Mouse (Mus musculus): ENCODE results near the gene Zscan2. TPM values are rescaled to one million over a fixed set of nuclear protein-coding genes. Genes with fewer than 3 reads are reported as not detected.

Gene Zscan2
- polyA plus RNA-seq, 1 experiment from 2014 or later = 5.6 TPM

DNA sequence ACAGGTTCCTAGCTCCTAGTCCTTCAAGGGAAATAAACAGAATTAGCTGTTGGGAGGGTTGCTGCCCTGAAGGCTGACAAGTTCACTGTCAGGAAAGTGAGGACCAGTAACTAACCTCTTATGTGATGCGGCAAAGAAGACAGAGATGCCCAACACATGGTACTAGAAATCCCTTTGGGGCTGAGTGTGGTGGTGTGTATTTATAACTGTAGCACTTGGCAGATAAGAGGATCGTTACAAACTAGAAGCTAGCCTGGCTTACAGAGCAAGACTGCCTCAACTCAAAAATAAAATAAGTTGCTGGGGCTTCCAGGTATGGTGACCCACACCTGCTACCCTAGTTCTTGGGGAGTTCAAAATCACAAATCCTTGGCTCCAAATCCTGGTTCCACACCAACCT is 11.5 kb upstream of the Zscan2 start:
- H3K27ac ChIP-seq (ENCODE audit: low read depth, low read length) = no peak overlapping the region
- no peak overlapping the region for H3K9ac ChIP-seq (ENCODE audit: low read length)
- no peak for DNase-seq (ENCODE audit: low spot score)
- H3K4me1 ChIP-seq (ENCODE audit: control insufficient read depth, insufficient read depth, low read length) = no peaks in the 10 kb centered on the region
- no peak overlapping the region for H3K4me2 ChIP-seq (ENCODE audit: low read length)
- 82% methylated on average over 2 of the region's 2 CpGs for WGBS
- H3K27me3 ChIP-seq (replicated peaks; ENCODE audit: control insufficient read depth, insufficient read depth, low read length) = no peaks in the 10 kb centered on the region
- no peaks in the 10 kb centered on the region for H3K36me3 ChIP-seq (ENCODE audit: control insufficient read depth, insufficient read depth, low read length)
- no peaks in the 10 kb centered on the region for H3K9me3 ChIP-seq (replicated peaks; ENCODE audit: control insufficient read depth, low read length)
- ATAC-seq = no peak
- H3K4me3 ChIP-seq (ENCODE audit: low read depth, low read length) = no peak overlapping the region

DNA sequence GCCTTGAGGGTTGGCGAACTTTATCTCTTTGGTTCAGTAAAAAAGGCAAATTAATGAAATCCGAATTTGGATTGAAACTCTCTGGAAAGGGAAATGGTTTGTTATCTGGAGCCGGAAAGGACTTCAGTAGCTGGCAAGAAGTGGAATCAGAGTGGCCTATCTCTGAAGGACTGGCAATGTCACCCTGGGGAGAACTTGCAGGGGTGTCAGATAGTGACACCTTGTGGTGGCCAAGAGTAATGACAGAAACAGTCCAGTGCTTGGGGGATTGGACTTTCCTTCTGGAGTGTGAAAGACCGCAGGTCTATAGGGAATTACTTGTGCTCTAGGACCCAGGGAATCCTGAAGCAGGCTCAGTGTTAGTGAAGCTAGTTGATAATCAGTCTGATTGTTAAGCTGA is 11.0 kb upstream of the Zscan2 start:
- ATAC-seq = peak; percentile 60; the same call in 1 of the 2 replicates

DNA sequence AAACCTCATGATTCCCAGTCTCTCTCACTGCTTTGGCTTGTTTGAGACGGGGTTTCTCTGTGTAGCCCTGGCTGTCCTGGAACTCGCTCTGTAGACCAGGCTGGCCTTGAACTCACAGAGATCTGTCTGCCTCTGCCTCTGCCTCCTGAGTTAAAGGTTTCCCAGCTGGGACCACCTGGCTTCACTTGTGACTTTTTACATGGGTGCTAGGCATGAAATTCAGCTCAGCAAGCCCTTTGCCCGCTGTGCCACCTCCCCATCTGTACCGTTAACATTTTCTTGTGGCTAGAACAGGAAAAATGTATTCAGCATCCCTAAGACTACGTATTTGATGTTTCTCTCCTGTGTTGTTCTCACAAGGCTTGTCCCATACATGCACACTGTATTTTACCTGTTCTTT is 10.2 kb upstream of the Zscan2 start:
- Histone ChIP-seq H3K9me3 (replicated peaks; ENCODE audit: control insufficient read depth, low read length) (no peaks in the 10 kb centered on the region), H3K4me1 (ENCODE audit: control insufficient read depth, insufficient read depth, low read length) (no peaks in the 10 kb centered on the region), H3K27ac (ENCODE audit: low read depth, low read length) (no peak overlapping the region), H3K27me3 (replicated peaks; ENCODE audit: control insufficient read depth, insufficient read depth, low read length) (no peaks in the 10 kb centered on the region), H3K9ac (ENCODE audit: low read length) (no peak overlapping the region), H3K36me3 (ENCODE audit: control insufficient read depth, insufficient read depth, low read length) (no peaks in the 10 kb centered on the region), H3K4me2 (ENCODE audit: low read length) (no peak overlapping the region), H3K4me3 (ENCODE audit: low read depth, low read length) (no peak overlapping the region)
- ATAC-seq (no peak), DNase-seq (ENCODE audit: low spot score) (no peak)
- 82% methylated on average over 5 of the region's 5 CpGs for WGBS

More for the DNA sequence above, 11.0 kb upstream of the Zscan2 start:
- WGBS = 30% methylated on average over 4 of the region's 4 CpGs
- H3K9me3 ChIP-seq (replicated peaks; ENCODE audit: control insufficient read depth, low read length) = no peaks in the 10 kb centered on the region
- H3K9ac ChIP-seq (ENCODE audit: low read length) = no peak overlapping the region
- no peak overlapping the region for H3K4me2 ChIP-seq (ENCODE audit: low read length)
- no peaks in the 10 kb centered on the region for H3K36me3 ChIP-seq (ENCODE audit: control insufficient read depth, insufficient read depth, low read length)
- no peaks in the 10 kb centered on the region for H3K4me1 ChIP-seq (ENCODE audit: control insufficient read depth, insufficient read depth, low read length)
- H3K27me3 ChIP-seq (replicated peaks; ENCODE audit: control insufficient read depth, insufficient read depth, low read length) = no peaks in the 10 kb centered on the region
- H3K4me3 ChIP-seq (ENCODE audit: low read depth, low read length) = no peak overlapping the region
- DNase-seq (ENCODE audit: low spot score) = peak; percentile 83
- H3K27ac ChIP-seq (ENCODE audit: low read depth, low read length) = no peak overlapping the region

DNA sequence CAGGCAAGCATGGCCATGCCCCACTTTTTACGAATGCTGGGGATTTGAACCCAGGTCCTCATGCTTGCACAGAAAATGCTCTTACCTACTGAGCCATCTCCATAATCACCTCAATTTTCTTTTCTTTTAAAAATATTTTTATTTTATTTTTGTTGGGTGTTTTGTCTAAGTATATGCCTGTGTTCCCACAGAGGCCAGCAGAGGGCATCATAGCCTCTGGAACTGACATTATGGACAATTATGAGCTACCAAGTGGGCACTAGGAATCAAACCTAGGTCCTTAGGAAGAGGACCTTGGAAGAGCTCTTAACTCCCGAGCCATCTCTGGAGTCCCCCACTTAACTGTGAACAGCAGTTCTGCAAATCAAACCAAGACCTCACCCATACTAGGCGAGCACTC is 7.5 kb upstream of the Zscan2 start:
- no peaks in the 10 kb centered on the region for H3K4me1 ChIP-seq (ENCODE audit: control insufficient read depth, insufficient read depth, low read length)
- H3K36me3 ChIP-seq (ENCODE audit: control insufficient read depth, insufficient read depth, low read length) = no peaks in the 10 kb centered on the region
- no peak for DNase-seq (ENCODE audit: low spot score)
- WGBS = 91% methylated on average over 3 of the region's 3 CpGs
- ATAC-seq = no peak
- no peaks in the 10 kb centered on the region for H3K27me3 ChIP-seq (replicated peaks; ENCODE audit: control insufficient read depth, insufficient read depth, low read length)
- H3K9ac ChIP-seq (ENCODE audit: low read length) = no peak overlapping the region
- no peaks in the 10 kb centered on the region for H3K9me3 ChIP-seq (replicated peaks; ENCODE audit: control insufficient read depth, low read length)
- H3K4me2 ChIP-seq (ENCODE audit: low read length) = no peak overlapping the region
- H3K27ac ChIP-seq (ENCODE audit: low read depth, low read length) = no peak overlapping the region
- no peak overlapping the region for H3K4me3 ChIP-seq (ENCODE audit: low read depth, low read length)

DNA sequence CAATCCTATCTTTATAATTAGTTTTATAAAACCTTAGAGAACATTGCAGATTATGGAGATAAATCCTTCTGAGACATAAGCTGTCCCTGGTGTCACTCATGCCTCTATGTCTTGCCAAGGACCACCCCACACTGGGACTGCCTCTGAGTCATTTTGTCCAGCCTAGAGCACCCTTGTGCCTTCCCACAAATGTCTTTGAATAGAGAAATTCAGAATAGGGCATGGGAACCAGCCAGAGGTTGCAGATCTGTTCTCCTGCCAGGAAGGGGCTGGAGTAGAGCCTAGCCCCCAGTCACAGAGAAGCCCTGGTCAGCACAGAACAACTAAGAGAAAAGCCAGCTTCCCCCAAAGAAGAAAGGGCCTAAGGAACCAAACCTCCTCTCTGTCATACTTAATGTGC is 5.4 kb upstream of the Zscan2 start:
- ATAC-seq (no peak), DNase-seq (ENCODE audit: low spot score) (no peak)
- Histone ChIP-seq H3K27me3 (replicated peaks; ENCODE audit: control insufficient read depth, insufficient read depth, low read length) (no peaks in the 10 kb centered on the region), H3K4me3 (ENCODE audit: low read depth, low read length) (no peak overlapping the region), H3K27ac (ENCODE audit: low read depth, low read length) (no peak overlapping the region), H3K36me3 (ENCODE audit: control insufficient read depth, insufficient read depth, low read length) (no peaks in the 10 kb centered on the region), H3K4me2 (ENCODE audit: low read length) (no peak overlapping the region), H3K9ac (ENCODE audit: low read length) (no peak overlapping the region), H3K9me3 (replicated peaks; ENCODE audit: control insufficient read depth, low read length) (no peaks in the 10 kb centered on the region), H3K4me1 (ENCODE audit: control insufficient read depth, insufficient read depth, low read length) (no peaks in the 10 kb centered on the region)

DNA sequence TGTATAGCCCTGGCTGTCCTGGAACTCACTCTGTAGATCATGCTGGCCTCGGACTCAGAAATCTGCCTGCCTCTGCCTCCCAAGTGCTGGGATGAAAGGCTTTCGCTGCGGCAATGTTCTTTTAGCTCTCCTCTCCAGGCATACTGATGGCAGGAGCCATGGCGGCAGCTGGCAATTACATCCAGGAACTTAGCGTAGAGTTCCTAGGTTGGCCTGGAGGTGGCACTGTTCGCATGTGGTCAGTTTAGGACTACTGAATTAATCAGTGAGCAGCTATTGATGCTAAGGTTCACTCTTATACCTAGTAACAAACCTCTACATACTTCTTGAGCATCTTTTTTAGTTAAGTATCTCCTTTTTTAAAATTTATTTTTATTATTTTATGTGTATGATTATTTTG is 3.5 kb upstream of the Zscan2 start:
- peak; percentile 77 for DNase-seq (ENCODE audit: low spot score)
- H3K4me1 ChIP-seq (ENCODE audit: control insufficient read depth, insufficient read depth, low read length) = peaks cover 7% of the 10 kb centered on the region
- no peak overlapping the region for H3K9ac ChIP-seq (ENCODE audit: low read length)
- no peak for ATAC-seq
- no peaks in the 10 kb centered on the region for H3K27me3 ChIP-seq (replicated peaks; ENCODE audit: control insufficient read depth, insufficient read depth, low read length)
- WGBS = 32% methylated on average over 6 of the region's 6 CpGs
- H3K4me3 ChIP-seq (ENCODE audit: low read depth, low read length) = no peak overlapping the region
- H3K36me3 ChIP-seq (ENCODE audit: control insufficient read depth, insufficient read depth, low read length) = no peaks in the 10 kb centered on the region
- H3K4me2 ChIP-seq (ENCODE audit: low read length) = no peak overlapping the region
- H3K9me3 ChIP-seq (replicated peaks; ENCODE audit: control insufficient read depth, low read length) = no peaks in the 10 kb centered on the region
- no peak overlapping the region for H3K27ac ChIP-seq (ENCODE audit: low read depth, low read length)

DNA sequence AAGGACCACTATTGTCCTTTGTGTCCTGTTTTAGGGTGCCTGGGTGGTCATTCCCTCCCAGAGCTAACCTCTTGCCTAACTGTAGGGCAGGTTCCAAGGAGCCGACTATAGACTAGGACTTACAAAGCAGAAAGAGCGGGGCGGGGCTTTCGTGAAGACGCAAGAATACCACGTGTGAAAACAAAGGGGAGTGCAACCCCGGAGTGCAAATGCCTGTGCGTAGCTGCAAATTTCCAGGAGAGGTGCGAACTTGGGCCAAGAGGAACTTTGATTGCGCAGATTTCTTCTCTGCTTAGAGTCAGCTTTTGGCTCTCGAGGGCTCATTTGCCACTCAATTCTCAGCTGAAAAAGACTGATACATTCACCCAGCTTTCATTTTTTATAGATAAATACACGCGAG is 493 bp upstream of the Zscan2 start:
- Histone ChIP-seq H3K9me3 (replicated peaks; ENCODE audit: control insufficient read depth, low read length) (no peaks in the 10 kb centered on the region), H3K4me1 (ENCODE audit: control insufficient read depth, insufficient read depth, low read length) (peaks cover 17% of the 10 kb centered on the region), H3K4me2 (ENCODE audit: low read length) (peak overlapping the region; percentile 90), H3K36me3 (ENCODE audit: control insufficient read depth, insufficient read depth, low read length) (peaks cover 21% of the 10 kb centered on the region), H3K27ac (ENCODE audit: low read depth, low read length) (peak overlapping the region; percentile 48), H3K4me3 (ENCODE audit: low read depth, low read length) (peak overlapping the region; percentile 83), H3K9ac (ENCODE audit: low read length) (peak overlapping the region; percentile 96), H3K27me3 (replicated peaks; ENCODE audit: control insufficient read depth, insufficient read depth, low read length) (no peaks in the 10 kb centered on the region)
- DNase-seq (ENCODE audit: low spot score) = peak; percentile 92
- ATAC-seq = peak; percentile 80
- WGBS = under 1% methylated on average over 13 of the region's 13 CpGs

DNA sequence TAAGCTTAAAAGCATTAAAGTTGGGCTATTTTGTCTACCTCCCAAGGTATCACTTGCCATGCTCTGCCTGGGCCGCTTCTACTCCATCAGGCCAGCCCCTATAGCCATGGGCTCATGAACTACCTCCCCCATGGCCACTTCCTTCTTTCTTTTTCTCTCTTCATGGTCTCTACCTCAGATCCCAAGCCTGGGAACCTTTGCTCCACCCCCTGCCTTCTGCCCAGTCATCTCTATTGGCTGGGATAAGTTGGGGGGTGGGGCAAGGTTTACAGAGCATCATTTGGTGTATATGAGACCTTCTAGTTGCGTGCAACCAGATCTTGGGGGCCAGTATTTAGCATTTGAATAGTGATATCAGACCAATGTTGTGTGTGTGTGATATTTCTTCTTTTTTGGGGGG is 1.8 kb downstream of the Zscan2 start:
- Histone ChIP-seq H3K4me2 (ENCODE audit: low read length) (peak overlapping the region; percentile 78), H3K9me3 (replicated peaks; ENCODE audit: control insufficient read depth, low read length) (no peaks in the 10 kb centered on the region), H3K27me3 (replicated peaks; ENCODE audit: control insufficient read depth, insufficient read depth, low read length) (no peaks in the 10 kb centered on the region), H3K9ac (ENCODE audit: low read length) (no peak overlapping the region), H3K36me3 (ENCODE audit: control insufficient read depth, insufficient read depth, low read length) (peaks cover 41% of the 10 kb centered on the region), H3K4me1 (ENCODE audit: control insufficient read depth, insufficient read depth, low read length) (peaks cover 17% of the 10 kb centered on the region), H3K27ac (ENCODE audit: low read depth, low read length) (no peak overlapping the region), H3K4me3 (ENCODE audit: low read depth, low read length) (no peak overlapping the region)
- ATAC-seq (no peak), DNase-seq (ENCODE audit: low spot score) (no peak)
- WGBS = 83% methylated on average over 2 of the region's 2 CpGs

DNA sequence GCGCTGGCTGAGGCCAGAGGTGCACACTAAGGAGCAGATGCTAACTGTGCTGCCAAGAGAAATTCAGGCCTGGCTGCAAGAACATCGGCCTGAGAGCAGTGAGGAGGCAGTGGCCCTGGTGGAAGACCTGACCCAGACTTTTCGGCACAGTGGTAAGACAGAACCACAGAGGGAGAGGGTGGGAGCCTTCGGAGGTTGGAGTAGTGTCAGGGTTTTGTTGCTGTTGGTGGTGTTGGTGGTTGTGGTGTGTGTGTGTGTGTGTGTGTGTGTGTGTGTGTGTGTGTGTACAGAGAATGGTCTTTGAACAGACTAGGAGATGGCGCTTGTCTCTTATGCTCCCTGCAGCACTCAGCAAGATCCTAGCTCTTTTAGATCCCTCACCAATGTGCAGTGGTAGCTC is 2.8 kb downstream of the Zscan2 start:
- H3K27ac ChIP-seq (ENCODE audit: low read depth, low read length) = no peak overlapping the region
- H3K36me3 ChIP-seq (ENCODE audit: control insufficient read depth, insufficient read depth, low read length) = peaks cover 52% of the 10 kb centered on the region
- H3K4me2 ChIP-seq (ENCODE audit: low read length) = peak overlapping the region; percentile 78; the same call in 1 of the 2 replicates
- H3K9me3 ChIP-seq (replicated peaks; ENCODE audit: control insufficient read depth, low read length) = no peaks in the 10 kb centered on the region
- H3K4me3 ChIP-seq (ENCODE audit: low read depth, low read length) = no peak overlapping the region
- WGBS = 92% methylated on average over 5 of the region's 5 CpGs
- no peak for DNase-seq (ENCODE audit: low spot score)
- H3K9ac ChIP-seq (ENCODE audit: low read length) = peak overlapping the region; percentile 17; the same call in 1 of the 2 replicates
- H3K4me1 ChIP-seq (ENCODE audit: control insufficient read depth, insufficient read depth, low read length) = peaks cover 17% of the 10 kb centered on the region
- ATAC-seq = no peak
- no peaks in the 10 kb centered on the region for H3K27me3 ChIP-seq (replicated peaks; ENCODE audit: control insufficient read depth, insufficient read depth, low read length)

Data from forebrain, embryonic 14.5 days (tissue).